Mouse (Mus musculus) megakaryocyte, embryonic 14.5 days (primary cell): ENCODE results near the gene Camp. TPM values are rescaled to one million over a fixed set of nuclear protein-coding genes. Genes with fewer than 3 reads are reported as not detected.

ENCODE experiments used
- H3K27me3 ChIP-seq: replicated peaks from 2 replicates; pipeline ENCODE3; 2012; ENCODE audit warnings: inconsistent platforms
- H3K36me3 ChIP-seq: replicated peaks from 2 replicates; pipeline ENCODE3; 2012; ENCODE audit warnings: low read length, inconsistent platforms, mixed read lengths
- H3K4me1 ChIP-seq: 2 replicates; pipeline ENCODE4 v1.6.1; 2012; ENCODE audit warnings: inconsistent platforms
- H3K4me3 ChIP-seq: replicated peaks from 2 replicates; pipeline ENCODE3; 2012; ENCODE audit warnings: moderate library complexity, mild to moderate bottlenecking, inconsistent platforms
- H3K9me3 ChIP-seq: 2 replicates; pipeline ENCODE4 v1.6.1; 2012; ENCODE audit warnings: inconsistent platforms
- FLI1 ChIP-seq: IDR thresholded peaks from 2 replicates; pipeline ENCODE4 v1.6.1; 2012; ENCODE audit warnings: low read length, inconsistent platforms, mixed read lengths
- GATA1 ChIP-seq: IDR thresholded peaks from 3 replicates; pipeline ENCODE4 v1.6.1; 2012; ENCODE audit warnings: mixed read lengths, low read length, inconsistent platforms, borderline replicate concordance
- polyA plus RNA-seq: library from polyadenylated mRNA; stranded (reverse); fragments of >175 nt; gene quantifications from 2 replicates; pipeline ENCODE4 v1.2.3, GENCODE M21; 2012; ENCODE audit warnings: low replicate concordance; ENCODE audit not compliant: insufficient read depth

Gene Camp
- polyA plus RNA-seq, 1 experiment: 9.6 TPM

GRCm38 (mm10) chr9:109877666-109878065 is 28.2 kb upstream of the Camp start:
- TF ChIP-seq FLI1 (no peak), GATA1 (no peak)
- Histone ChIP-seq H3K9me3 (no peaks in the 10 kb centered on the region), H3K27me3 (no peaks in the 10 kb centered on the region), H3K36me3 (peaks cover 49% of the 10 kb centered on the region), H3K4me3 (peak overlapping the region; percentile 96), H3K4me1 (peaks cover 24% of the 10 kb centered on the region)

- Histone ChIP-seq H3K4me1 (peaks cover 24% of the 10 kb centered on the region), H3K36me3 (peaks cover 40% of the 10 kb centered on the region), H3K27me3 (no peaks in the 10 kb centered on the region), H3K4me3 (peak overlapping the region; percentile 96), H3K9me3 (no peaks in the 10 kb centered on the region)
- TF ChIP-seq GATA1 (no peak), FLI1 (no peak)
Measured at GRCm38 (mm10) chr9:109876756-109877155, 27.3 kb upstream of the Camp start.

GRCm38 (mm10) chr9:109875695-109876601 is 26.5 kb upstream of the Camp start:
- Histone ChIP-seq H3K4me1 (peaks cover 28% of the 10 kb centered on the region), H3K9me3 (no peaks in the 10 kb centered on the region), H3K36me3 (peaks cover 32% of the 10 kb centered on the region), H3K27me3 (no peaks in the 10 kb centered on the region), H3K4me3 (peak overlapping the region; percentile 96)
- TF ChIP-seq FLI1 (no peak), GATA1 (no peak)

- no peaks in the 10 kb centered on the region for H3K9me3 ChIP-seq
- H3K4me1 ChIP-seq: peaks cover 33% of the 10 kb centered on the region
- TF ChIP-seq FLI1 (peak; percentile 69; the same call in 1 of the 2 replicates), GATA1 (no peak)
- peaks cover 23% of the 10 kb centered on the region for H3K36me3 ChIP-seq
- peak within 1 kb of the TSS; percentile 96 for H3K4me3 ChIP-seq
- H3K27me3 ChIP-seq: no peaks in the 10 kb centered on the region
Measured at GRCm38 (mm10) chr9:109874797-109875691, 25.6 kb upstream of the Camp start, which contains the start of gene Cdc25a. Cdc25a (plus strand) TSS chr9:109875579.

GRCm38 (mm10) chr9:109870983-109871572 is 21.7 kb upstream of the Camp start:
- peaks cover 2% of the 10 kb centered on the region for H3K27me3 ChIP-seq
- TF ChIP-seq GATA1 (no peak), FLI1 (no peak)
- H3K9me3 ChIP-seq: no peaks in the 10 kb centered on the region
- H3K4me3 ChIP-seq: no peak overlapping the region
- no peaks in the 10 kb centered on the region for H3K36me3 ChIP-seq
- H3K4me1 ChIP-seq: peaks cover 19% of the 10 kb centered on the region

- H3K4me1 ChIP-seq: peaks cover 33% of the 10 kb centered on the region
- peaks cover 8% of the 10 kb centered on the region for H3K27me3 ChIP-seq
- H3K9me3 ChIP-seq: no peaks in the 10 kb centered on the region
- H3K36me3 ChIP-seq: no peaks in the 10 kb centered on the region
- H3K4me3 ChIP-seq: no peak overlapping the region
- no peak for TF ChIP-seq GATA1
- TF ChIP-seq FLI1: no peak
Measured at GRCm38 (mm10) chr9:109866218-109866617, 16.8 kb upstream of the Camp start.

- no peaks in the 10 kb centered on the region for H3K36me3 ChIP-seq
- H3K4me1 ChIP-seq: peaks cover 26% of the 10 kb centered on the region
- H3K4me3 ChIP-seq: peak overlapping the region; percentile 88
- H3K27me3 ChIP-seq: peaks cover 16% of the 10 kb centered on the region
- no peaks in the 10 kb centered on the region for H3K9me3 ChIP-seq
- TF ChIP-seq GATA1: no peak
- TF ChIP-seq FLI1: no peak
Measured at GRCm38 (mm10) chr9:109863085-109863484, 13.7 kb upstream of the Camp start.

- Histone ChIP-seq H3K9me3 (no peaks in the 10 kb centered on the region), H3K4me3 (peak overlapping the region; percentile 88), H3K4me1 (peaks cover 26% of the 10 kb centered on the region), H3K27me3 (peaks cover 16% of the 10 kb centered on the region), H3K36me3 (no peaks in the 10 kb centered on the region)
- TF ChIP-seq FLI1 (no peak), GATA1 (no peak)
Measured at GRCm38 (mm10) chr9:109862397-109863044, 13.1 kb upstream of the Camp start.

GRCm38 (mm10) chr9:109855947-109856346 is 6.5 kb upstream of the Camp start:
- no peak for TF ChIP-seq FLI1
- TF ChIP-seq GATA1: no peak
- Histone ChIP-seq H3K27me3 (peaks cover 12% of the 10 kb centered on the region), H3K36me3 (no peaks in the 10 kb centered on the region)

More at GRCm38 (mm10) chr9:109855947-109856346, 6.5 kb upstream of the Camp start:
- H3K9me3 ChIP-seq: no peaks in the 10 kb centered on the region
- H3K4me3 ChIP-seq: no peak overlapping the region
- 0 out of 2 replicates have a peak, but pooled peaks cover 3% of the 10 kb centered on the region for H3K4me1 ChIP-seq
